Mouse (Mus musculus): ENCODE results near the gene Ap4s1.

Ap4s1 gene

GRCm38 (mm10) chr12:51784842-51785241 is 94.0 kb downstream of the Ap4s1 start:
- DNase-seq (ENCODE audit: low spot score in 2 of 2), result no peak

Data from urinary bladder, postnatal 4 days (tissue).